Mouse (Mus musculus): ENCODE data around the gene Atp1a4.
A peak's percentile ranks its signal among the peaks of the same experiment; 100 is the strongest.

Gene Atp1a4

GRCm38 (mm10) chr1:172258314-172258713, at the start of gene Atp1a4:
Gene Atp1a4, minus strand, starts transcription at chr1:172258414.
- no peak for DNase-seq

- DNase-seq: no peak
These were observed 49.7 kb upstream of the Atp1a4 start for GRCm38 (mm10) chr1:172307936-172308335.

- no peak for DNase-seq
These were observed 48.7 kb upstream of the Atp1a4 start for GRCm38 (mm10) chr1:172306885-172307284.

GRCm38 (mm10) chr1:172306196-172306595, 48.0 kb upstream of the Atp1a4 start:
- no peak for DNase-seq

- peak; percentile 26 to 39 for DNase-seq
These were observed 47.4 kb upstream of the Atp1a4 start for GRCm38 (mm10) chr1:172305635-172306034.

GRCm38 (mm10) chr1:172305153-172305552, 46.9 kb upstream of the Atp1a4 start:
- DNase-seq: no peak

GRCm38 (mm10) chr1:172304443-172304842, 46.2 kb upstream of the Atp1a4 start:
- DNase-seq: no peak

- no peak for DNase-seq
These were observed 44.6 kb upstream of the Atp1a4 start for GRCm38 (mm10) chr1:172302851-172303250.

GRCm38 (mm10) chr1:172302311-172302710, 44.1 kb upstream of the Atp1a4 start:
- peak; percentile 20 to 21 for DNase-seq

- no peak for DNase-seq
These were observed 43.0 kb upstream of the Atp1a4 start for GRCm38 (mm10) chr1:172301180-172301579.

- DNase-seq: no peak
These were observed 42.0 kb upstream of the Atp1a4 start for GRCm38 (mm10) chr1:172300247-172300646.

GRCm38 (mm10) chr1:172299528-172299927, 41.3 kb upstream of the Atp1a4 start:
- DNase-seq: no peak

- DNase-seq: no peak
These were observed 39.7 kb upstream of the Atp1a4 start, which contains the start of gene Atp1a2 for GRCm38 (mm10) chr1:172297611-172298537. Gene Atp1a2, minus strand, starts transcription at chr1:172298064.

- no peak for DNase-seq
These were observed 38.7 kb upstream of the Atp1a4 start for GRCm38 (mm10) chr1:172296816-172297510.

GRCm38 (mm10) chr1:172295751-172296197, 37.6 kb upstream of the Atp1a4 start:
- DNase-seq: no peak

GRCm38 (mm10) chr1:172293449-172293848, 35.2 kb upstream of the Atp1a4 start:
- DNase-seq: no peak

GRCm38 (mm10) chr1:172292880-172293279, 34.7 kb upstream of the Atp1a4 start:
- no peak for DNase-seq

- DNase-seq: no peak
These were observed 31.4 kb upstream of the Atp1a4 start for GRCm38 (mm10) chr1:172289617-172289946.

- DNase-seq: no peak
These were observed 30.8 kb upstream of the Atp1a4 start for GRCm38 (mm10) chr1:172288900-172289616.

GRCm38 (mm10) chr1:172286740-172287139, 28.5 kb upstream of the Atp1a4 start:
- no peak for DNase-seq

GRCm38 (mm10) chr1:172284221-172284620, 26.0 kb upstream of the Atp1a4 start:
- DNase-seq: no peak

GRCm38 (mm10) chr1:172283073-172283472, 24.9 kb upstream of the Atp1a4 start:
- DNase-seq: no peak

All from B cell, adult 2 months (primary cell).